Mouse (Mus musculus): ENCODE results near the gene Acpp.

GRCm38 (mm10) chr9:104271642-104272041 lies 65.9 kb downstream of the Acpp start:
- TF ChIP-seq POLR2A (IDR thresholded peaks at IDR 0.05; ENCODE audit: insufficient read depth, low read length) (no peak), EP300 (IDR thresholded peaks at IDR 0.05; ENCODE audit: insufficient read depth, low read depth, low read length) (no peak), CTCF (IDR thresholded peaks at IDR 0.05; ENCODE audit: low read depth, low read length) (no peak)

Measured in ES-Bruce4 (cell line).